Mouse (Mus musculus) small intestine, adult 2 months (tissue): ENCODE measurements around the gene Cyb5rl.

Source experiments
- CTCF ChIP-seq: fragments of 200-500 bp; IDR thresholded peaks from 2 replicates; pipeline ENCODE4 v1.5.1; 2012; ENCODE audit warnings: low read depth, mild to moderate bottlenecking, control low read depth, inconsistent platforms, low read length, moderate library complexity, mixed read lengths; ENCODE audit not compliant: insufficient replicate concordance, insufficient read length; ENCODE audit errors: extremely low read depth
- POLR2A ChIP-seq: fragments of 200-500 bp; IDR thresholded peaks from 2 replicates; pipeline ENCODE4 v1.6.1; 2012; ENCODE audit warnings: low read depth, mild to moderate bottlenecking, control low read depth, inconsistent platforms, low read length, moderate library complexity

GRCm38 (mm10) chr4:107106777-107107176, 40.0 kb downstream of the Cyb5rl start:
- TF ChIP-seq CTCF (no peak), POLR2A (no peak)
